Mouse (Mus musculus): Measurements from ENCODE around the gene Tcstv1. TPM values are rescaled to one million over a fixed set of nuclear protein-coding genes. Genes with fewer than 3 reads are reported as not detected.

The Tcstv1 gene
- polyA plus RNA-seq, 1 experiment from 2014 or later = not detected

Other genes with a start within 250 kb of the Tcstv1 start
- 247 and 266 TPM in 2 replicates for gene Hmgcs1, start 204.4 kb downstream of the Tcstv1 start, polyA plus RNA-seq (2015; fragmentation: Nextera tagmentation; extraction: Ambion mirVana)
- 0.39 and 0.48 TPM in 2 replicates for gene Nim1k, start 138.9 kb downstream of the Tcstv1 start, polyA plus RNA-seq (2015; fragmentation: Nextera tagmentation; extraction: Ambion mirVana)
- 18.0 and 21.4 TPM in 2 replicates for gene Zfp131, start 103.9 kb downstream of the Tcstv1 start, polyA plus RNA-seq (2015; fragmentation: Nextera tagmentation; extraction: Ambion mirVana)
- not detected in 2 replicates for gene AF067063, start 64.6 kb downstream of the Tcstv1 start, polyA plus RNA-seq (2015; fragmentation: Nextera tagmentation; extraction: Ambion mirVana)
- gene D13Ertd608e, start 58.8 kb downstream of the Tcstv1 start, polyA plus RNA-seq (2015; fragmentation: Nextera tagmentation; extraction: Ambion mirVana) = not detected in 2 replicates
- gene Gm21761, start 34.5 kb upstream of the Tcstv1 start, polyA plus RNA-seq (2015; fragmentation: Nextera tagmentation; extraction: Ambion mirVana) = not detected in 2 replicates
- not detected in 2 replicates for gene B020031M17Rik, start 56.0 kb upstream of the Tcstv1 start, polyA plus RNA-seq (2015; fragmentation: Nextera tagmentation; extraction: Ambion mirVana)
- not detected in 2 replicates for gene Gm36079, start 132.2 kb upstream of the Tcstv1 start, polyA plus RNA-seq (2015; fragmentation: Nextera tagmentation; extraction: Ambion mirVana)
- gene Gm21188, start 157.4 kb upstream of the Tcstv1 start, polyA plus RNA-seq (2015; fragmentation: Nextera tagmentation; extraction: Ambion mirVana) = not detected in 2 replicates
- not detected in 2 replicates for gene Gm20767, start 245.5 kb upstream of the Tcstv1 start, polyA plus RNA-seq (2015; fragmentation: Nextera tagmentation; extraction: Ambion mirVana)